Mouse (Mus musculus) liver, adult (tissue): ENCODE results near the gene Dlx6.

ENCODE experiments used
- GATA4 ChIP-seq: IDR thresholded peaks from 2 replicates; pipeline ENCODE4 v1.6.1; 2014; ENCODE audit warnings: mild to moderate bottlenecking, low read length; ENCODE audit not compliant: insufficient replicate concordance

Gene Dlx6

DNA sequence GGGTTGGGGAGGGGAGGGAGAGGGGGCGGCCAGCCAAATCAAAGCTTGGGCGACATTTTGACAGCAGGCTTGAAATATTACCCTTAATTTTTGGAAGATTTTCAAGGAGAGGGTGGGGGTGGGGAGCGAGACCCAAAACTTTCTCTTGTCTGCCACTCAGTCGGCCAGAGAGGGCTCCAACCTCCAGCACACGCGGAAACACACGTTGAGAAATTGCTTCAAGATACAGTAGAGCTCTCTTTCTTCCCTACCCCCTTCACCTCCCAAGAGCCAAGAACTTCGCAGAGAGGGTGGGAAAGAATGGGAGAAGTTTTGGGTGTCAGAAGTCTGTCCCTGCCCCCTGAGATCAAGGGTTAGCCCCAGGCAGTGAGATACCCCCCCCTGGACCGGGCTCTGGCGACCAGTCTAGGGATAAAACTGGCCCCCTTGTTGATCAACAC lies 7.4 kb upstream of the Dlx6 start:
- TF ChIP-seq GATA4, result no peak

DNA sequence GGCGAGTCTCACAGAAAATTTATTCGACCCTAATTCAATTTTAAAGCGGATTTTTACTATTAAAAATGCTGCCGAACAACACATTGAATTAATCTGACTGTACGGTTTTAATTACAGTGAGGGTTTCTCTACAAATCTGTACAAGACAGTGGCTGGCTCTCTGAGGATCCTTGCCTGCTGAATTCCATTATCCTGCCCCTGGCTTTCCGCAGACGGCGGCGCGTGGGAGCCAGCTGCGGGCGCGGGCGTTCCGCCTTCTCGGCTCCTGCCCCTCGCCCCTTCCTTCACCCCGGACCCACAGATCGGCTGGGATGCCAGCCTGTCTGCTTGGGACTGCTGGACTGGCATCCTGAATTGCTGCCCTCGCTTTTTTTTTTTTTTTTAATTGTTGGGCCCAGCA lies 6.8 kb upstream of the Dlx6 start:
- TF ChIP-seq GATA4, result no peak

DNA sequence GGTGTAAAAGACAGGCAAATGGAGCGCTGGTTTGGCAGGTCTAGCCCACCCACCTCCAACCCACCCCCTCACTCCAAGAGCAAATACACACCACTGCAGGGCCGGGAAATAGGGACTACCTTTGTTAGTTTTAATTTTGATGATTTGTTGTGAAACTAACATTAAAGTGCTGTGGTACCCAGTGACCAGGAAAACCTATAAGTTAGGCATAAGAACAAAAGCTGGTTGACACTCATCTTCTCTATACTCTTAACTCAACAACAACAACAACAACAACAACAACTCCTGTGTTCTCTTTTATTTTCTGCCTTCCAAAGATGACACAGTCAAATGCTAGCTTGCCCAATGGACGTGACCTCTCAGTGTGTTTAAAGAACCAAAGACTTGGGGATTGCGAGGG lies 6.3 kb upstream of the Dlx6 start:
- no peak for TF ChIP-seq GATA4

DNA sequence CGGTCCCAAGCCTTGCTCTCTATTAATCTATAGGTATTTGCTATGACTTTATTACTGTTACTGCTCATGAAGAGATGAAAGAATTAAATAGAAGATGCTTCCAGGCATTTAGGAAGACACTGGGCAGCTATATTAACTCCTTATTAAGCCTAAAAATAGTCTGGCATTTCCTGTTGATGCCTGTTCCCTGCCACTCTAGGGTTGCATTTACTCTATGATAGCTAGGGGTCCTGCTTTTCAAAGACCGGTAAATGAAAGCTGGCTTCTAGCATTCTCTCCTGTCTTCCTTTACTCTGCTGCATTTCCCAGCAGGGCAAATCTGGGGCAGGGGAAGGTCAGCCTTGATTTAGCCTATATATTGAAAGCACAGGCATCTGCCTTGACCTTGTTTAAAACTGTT lies 5.4 kb upstream of the Dlx6 start:
- TF ChIP-seq GATA4, result no peak

GRCm38 (mm10) chr6:6858571-6858970 lies 4.6 kb upstream of the Dlx6 start:
- TF ChIP-seq GATA4, result no peak

DNA sequence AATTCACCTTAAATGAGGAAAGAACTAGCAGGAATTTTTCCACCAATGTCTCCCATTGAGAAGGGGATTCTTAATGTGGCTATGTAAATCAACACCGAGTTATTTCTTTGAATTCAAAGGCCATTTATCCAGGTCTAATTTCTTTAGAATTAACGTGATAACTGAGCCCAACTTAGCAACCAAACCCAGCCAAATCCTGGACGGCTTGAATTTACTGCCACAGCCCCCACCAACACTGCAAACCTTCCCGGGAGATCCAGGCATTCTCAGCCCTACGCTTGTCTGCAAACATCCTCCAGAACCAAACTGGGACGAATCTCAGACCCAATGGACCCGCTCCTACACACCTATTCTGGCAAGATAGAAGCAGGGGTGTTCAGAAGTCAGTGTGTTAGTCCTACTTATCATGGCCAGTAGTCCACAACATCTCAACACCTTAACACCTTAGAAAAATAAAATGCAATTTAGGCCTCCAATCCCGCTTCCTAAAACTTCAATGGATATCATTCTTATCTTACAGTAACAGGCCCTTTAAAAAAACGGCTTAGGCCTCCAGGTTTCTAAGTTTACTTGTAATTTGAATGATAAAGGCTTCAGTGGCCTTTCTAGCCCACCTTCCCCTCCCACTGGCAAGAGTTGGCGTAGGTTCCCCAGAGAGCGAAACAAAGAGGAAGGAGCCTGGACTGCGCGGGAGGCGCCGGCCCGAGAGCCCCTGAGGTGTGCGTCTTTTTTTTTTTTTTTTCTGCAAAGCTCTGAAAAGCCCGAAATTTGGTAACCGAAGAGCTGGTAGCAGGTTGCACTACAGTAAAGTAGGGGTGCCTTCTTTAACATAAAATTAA lies 3.8 kb upstream of the Dlx6 start:
- no peak for TF ChIP-seq GATA4

DNA sequence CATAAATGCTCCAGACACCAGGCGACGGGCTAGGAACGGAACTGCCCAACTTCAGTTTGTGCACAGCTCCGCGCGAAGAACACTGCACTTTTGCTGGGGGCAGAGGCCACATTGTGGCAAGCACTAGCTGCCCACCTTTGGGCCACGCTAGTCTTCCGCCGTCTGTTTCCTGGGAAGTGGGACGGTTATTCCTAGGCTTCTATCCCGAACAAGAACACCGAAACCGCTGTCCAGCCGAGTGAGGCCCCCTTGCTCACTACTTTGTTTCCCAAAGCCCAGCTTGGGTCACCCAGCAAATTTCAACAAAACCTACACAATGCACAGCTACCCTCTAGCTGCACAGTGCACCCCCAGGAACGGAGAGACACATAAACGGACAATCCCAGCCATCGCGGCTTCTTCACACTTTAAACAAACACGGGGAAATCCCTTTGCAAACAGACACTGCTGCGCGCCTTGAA lies 3.2 kb upstream of the Dlx6 start:
- TF ChIP-seq GATA4, result no peak

GRCm38 (mm10) chr6:6860411-6861085 lies 2.6 kb upstream of the Dlx6 start:
- TF ChIP-seq GATA4, result no peak

- no peak for TF ChIP-seq GATA4
Observed at GRCm38 (mm10) chr6:6861086-6861797, 1.9 kb upstream of the Dlx6 start.

GRCm38 (mm10) chr6:6861798-6862428 lies 1.2 kb upstream of the Dlx6 start:
- TF ChIP-seq GATA4, result no peak

DNA sequence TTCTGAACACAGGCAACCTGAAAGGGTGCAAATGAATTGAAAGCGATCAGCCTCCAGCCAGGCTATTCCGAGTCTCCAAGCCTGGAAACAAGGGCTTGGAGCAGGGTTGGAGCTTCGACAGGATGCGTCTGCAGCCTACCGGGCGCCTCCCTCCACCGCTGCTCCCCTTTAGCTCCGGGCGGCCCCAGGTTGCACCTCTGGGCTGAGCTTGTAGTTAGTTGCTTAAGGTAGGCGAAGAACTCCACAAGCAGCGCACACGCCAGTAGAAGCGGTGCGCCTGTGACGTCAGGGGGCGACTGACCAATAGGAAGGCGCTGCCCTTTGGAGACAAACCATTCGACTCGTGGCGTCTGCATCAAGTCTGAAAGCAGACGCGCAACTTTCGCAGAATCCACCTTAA lies 523 bp upstream of the Dlx6 start:
- TF ChIP-seq GATA4, result no peak

DNA sequence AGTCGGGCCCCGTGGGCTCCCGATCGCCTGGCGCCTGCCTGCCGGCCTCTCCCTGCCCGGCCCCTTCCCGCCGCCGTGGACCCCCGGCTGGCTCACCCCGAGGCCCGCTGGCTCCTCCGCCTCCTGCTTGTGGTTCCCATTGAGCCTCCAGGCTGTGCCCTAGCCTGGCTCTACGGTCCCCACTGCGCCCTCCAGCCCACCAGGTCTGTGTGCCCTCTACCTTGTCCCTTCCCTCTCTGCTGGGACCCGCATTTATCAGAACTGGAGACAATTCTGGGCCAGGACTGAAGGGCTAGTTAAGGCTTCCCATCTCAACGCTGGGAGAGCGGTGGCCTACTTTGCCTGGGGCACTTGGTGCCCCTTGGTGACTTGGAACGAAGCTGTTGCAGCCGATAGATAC lies 821 bp downstream of the Dlx6 start:
- TF ChIP-seq GATA4, result no peak

DNA sequence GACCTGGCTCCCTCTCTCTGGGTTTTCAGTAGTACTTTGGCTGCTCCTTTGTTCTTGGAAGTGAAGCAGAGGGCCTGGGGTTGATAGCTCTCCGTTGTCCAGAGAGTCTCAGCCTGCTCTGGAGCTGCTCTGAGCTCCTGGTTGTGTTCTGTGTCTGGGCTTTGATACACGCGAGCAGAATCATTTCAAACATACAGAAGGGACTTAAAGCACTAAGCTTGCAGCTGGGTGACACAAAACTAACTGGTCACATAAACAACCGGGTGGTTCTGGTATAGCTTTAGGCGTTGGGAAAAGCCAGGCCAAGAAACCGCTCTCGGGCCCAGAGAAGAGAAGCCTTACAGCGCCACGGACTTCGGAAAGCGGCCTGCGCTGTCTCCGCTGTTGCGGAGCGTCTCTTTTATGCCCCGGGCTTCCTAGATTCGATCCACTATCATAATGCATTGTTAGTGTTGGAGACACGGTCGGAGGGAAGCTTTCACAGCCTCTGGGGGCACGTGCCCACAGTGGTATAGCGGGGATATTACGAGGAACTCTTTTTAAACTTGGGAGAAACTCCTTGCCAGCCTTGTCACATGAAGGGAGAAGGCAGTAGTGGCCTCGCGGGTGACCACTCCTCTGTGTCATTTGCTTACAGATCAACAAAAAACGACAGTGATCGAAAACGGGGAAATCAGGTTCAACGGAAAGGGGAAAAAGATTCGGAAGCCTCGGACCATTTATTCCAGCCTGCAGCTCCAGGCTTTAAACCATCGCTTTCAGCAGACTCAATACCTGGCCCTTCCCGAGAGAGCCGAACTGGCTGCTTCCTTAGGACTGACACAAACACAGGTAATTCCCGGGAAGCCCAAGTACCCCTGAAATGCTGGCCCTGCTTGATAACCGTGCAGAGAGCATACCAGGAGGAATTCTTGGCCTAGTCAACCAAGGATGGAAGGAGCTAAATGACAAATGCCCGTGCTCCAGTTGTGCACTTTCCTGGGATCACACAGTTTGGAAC lies 1.6 kb downstream of the Dlx6 start:
- TF ChIP-seq GATA4, result no peak

DNA sequence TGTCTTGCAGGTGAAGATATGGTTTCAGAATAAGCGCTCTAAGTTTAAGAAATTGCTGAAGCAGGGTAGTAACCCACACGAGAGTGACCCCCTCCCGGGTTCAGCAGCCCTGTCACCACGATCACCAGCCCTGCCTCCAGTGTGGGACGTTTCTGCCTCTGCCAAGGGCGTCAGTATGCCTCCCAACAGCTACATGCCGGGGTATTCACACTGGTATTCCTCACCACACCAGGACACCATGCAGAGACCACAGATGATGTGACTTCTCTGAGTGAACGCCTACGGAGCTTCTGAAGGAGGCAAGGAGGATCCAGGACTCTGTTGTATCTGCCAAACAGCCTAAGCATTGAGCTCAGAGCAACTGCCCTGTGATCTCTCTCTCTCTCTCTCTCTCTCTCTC lies 3.9 kb downstream of the Dlx6 start:
- TF ChIP-seq GATA4, result no peak
